Mouse (Mus musculus): ENCODE measurements at regions not wholly inside any gene's neighbourhood (a gene's known extent, or its start where the extent isn't known, plus 50 kb on each side); places are given as distances from the start of the nearest gene placed in this dataset.

GRCm38 (mm10) chr16:66257921-66258320 is 442.9 kb downstream of the Vgll3 start:
- DNase-seq (ENCODE audit: low read depth), result no peak

DNA sequence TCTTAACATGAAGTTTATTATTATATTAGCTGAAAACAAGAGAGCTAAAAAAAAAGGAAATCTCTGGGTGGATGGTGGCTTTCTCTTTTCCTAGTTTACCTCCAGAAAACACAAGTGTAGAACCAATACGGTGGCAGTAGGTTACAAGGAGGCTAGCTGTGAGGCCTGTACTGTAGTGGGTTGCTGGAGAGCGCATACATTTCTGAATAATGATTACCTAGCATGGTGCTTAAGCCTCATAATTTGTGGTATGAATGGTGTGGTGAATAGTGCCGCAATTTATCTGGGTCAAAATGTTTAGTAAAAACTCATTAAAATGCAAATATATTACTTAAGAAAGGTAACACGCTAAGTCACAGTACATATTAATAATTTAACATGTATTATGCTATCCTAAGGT is 453.9 kb downstream of the Vgll3 start:
- DNase-seq (ENCODE audit: low read depth), result no peak

GRCm38 (mm10) chr16:66276635-66277034 is 461.6 kb downstream of the Vgll3 start:
- DNase-seq (ENCODE audit: low read depth), result peak; percentile 60
